Mouse (Mus musculus) lung, postnatal 0 days (tissue): ENCODE measurements around the gene Cenpl. TPM values are rescaled to one million over a fixed set of nuclear protein-coding genes. Genes with fewer than 3 reads are reported as not detected.
"Not testable (repeated sequence)": the region's sequence is repeated elsewhere in the genome, so short reads cannot be mapped to it uniquely, and the experiment has no call there.

Source experiments
- ATAC-seq: fragments of 200-750 bp; cut with Nextera tagmentation; 2 replicates; pipeline ENCODE4 v1.8.0; 2017; ENCODE audit warnings: moderate library complexity
- DNase-seq: peaks from one replicate; pipeline ENCODE4 v3.0.0-alpha.2; 2016; ENCODE audit warnings: low spot score
- H3K27ac ChIP-seq: fragments of 300-500 bp; sonication (generic); 2 replicates; pipeline ENCODE4 v1.5.1; 2014; ENCODE audit warnings: antibody characterized with exemption, mild to moderate bottlenecking, low read length, mixed read lengths
- H3K27me3 ChIP-seq: fragments of 300-500 bp; sonication (generic); replicated peaks from 2 replicates; pipeline ENCODE4 v1.6.1; 2014; ENCODE audit warnings: low read length, mixed read lengths; ENCODE audit not compliant: insufficient read depth
- H3K36me3 ChIP-seq: fragments of 300-500 bp; sonication (generic); 2 replicates; pipeline ENCODE4 v1.6.1; 2014; ENCODE audit warnings: low read length, mixed read lengths; ENCODE audit not compliant: insufficient read depth
- H3K4me1 ChIP-seq: fragments of 300-500 bp; sonication (generic); 2 replicates; pipeline ENCODE4 v1.6.1; 2014; ENCODE audit warnings: antibody characterized with exemption, low read depth, low read length, mixed read lengths; ENCODE audit not compliant: insufficient read depth
- H3K4me2 ChIP-seq: fragments of 300-500 bp; sonication (generic); replicated peaks from 2 replicates; pipeline ENCODE4 v1.6.1; 2014; ENCODE audit warnings: low read depth, mild to moderate bottlenecking, low read length, moderate library complexity, mixed read lengths
- H3K4me3 ChIP-seq: fragments of 300-500 bp; sonication (generic); 2 replicates; pipeline ENCODE4 v1.5.1; 2014; ENCODE audit warnings: low read depth, low read length
- H3K9ac ChIP-seq: fragments of 300-500 bp; sonication (generic); replicated peaks from 2 replicates; pipeline ENCODE4 v1.6.1; 2014; ENCODE audit warnings: low read depth, mild to moderate bottlenecking
- H3K9me3 ChIP-seq: fragments of 300-500 bp; sonication (generic); 2 replicates; pipeline ENCODE4 v1.6.1; 2016; ENCODE audit warnings: low read length, mixed read lengths
- CTCF ChIP-seq: IDR thresholded peaks from 2 replicates; pipeline ENCODE4 v1.5.1; 2016; ENCODE audit warnings: antibody characterized with exemption, mild to moderate bottlenecking
- EP300 ChIP-seq: IDR thresholded peaks from 2 replicates; pipeline ENCODE4 v1.6.1; 2016; ENCODE audit warnings: antibody characterized with exemption, mild to moderate bottlenecking, control low read depth
- WGBS: fragments of 180-500 bp; shearing (Covaris S2); extraction: QIAGEN DNeasy Blood & Tissue Kit; methylation state at CpG from one replicate; pipeline ENCODE4 v1.1.7; 2014; 5-methylcytosine and 5-hydroxymethylcytosine counted together
- polyA plus RNA-seq: library from polyadenylated mRNA; unstranded; fragments of >200 nt; fragmentation: Nextera tagmentation; extraction: Ambion mirVana; gene quantifications from 2 replicates; pipeline ENCODE4 v1.2.1, GENCODE M21; 2015

The Cenpl gene
- 4.5 and 5.6 TPM in 2 replicates for polyA plus RNA-seq

DNA sequence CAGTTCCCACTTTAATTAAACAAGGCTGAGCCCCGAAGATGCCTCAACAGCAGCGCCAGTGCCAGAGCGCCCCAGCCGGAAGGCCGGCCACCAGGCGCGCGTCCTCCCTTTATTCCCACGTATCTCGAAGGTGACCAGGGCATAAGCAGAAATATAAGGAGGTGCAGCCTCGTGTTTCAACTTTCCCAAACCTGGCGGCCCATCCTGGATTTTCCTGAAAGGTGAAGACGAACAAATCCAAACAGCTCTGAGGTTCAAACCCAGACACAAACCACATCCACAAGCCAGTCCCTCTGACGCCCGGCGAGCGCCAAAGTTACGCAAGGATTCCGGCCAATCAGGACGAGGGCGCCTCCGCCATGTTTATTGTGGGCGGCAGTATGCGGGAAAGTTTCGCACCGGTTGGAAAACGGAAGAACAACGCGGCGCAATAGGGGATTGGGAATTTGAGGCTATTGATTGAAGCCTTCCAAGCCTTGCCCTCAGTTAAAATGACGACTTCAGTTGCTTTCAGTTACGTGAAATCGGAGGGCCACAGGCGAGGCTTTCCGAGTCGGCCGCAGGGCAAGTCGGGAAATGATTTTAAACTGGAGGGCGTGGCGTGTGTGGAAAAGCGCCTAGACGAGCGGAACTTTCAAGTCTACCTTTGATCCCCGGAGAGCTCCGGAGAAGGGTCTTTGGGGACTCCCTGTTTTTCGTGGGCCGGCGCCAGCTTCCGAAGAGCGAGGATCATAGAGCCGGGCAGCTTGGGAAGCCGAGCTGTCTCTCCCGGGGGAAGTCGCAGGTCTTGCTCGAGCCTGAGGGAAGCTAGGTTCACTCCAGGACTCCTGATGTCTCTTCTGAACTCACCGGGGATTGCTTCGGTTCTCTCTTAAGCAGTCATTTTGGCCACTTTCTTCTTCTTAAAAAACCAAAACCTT lies at the start of gene Cenpl, which contains the start of gene Dars2:
TSS of gene Cenpl (plus strand) at position 362 of the 920 bp plus-strand sequence.
TSS of gene Dars2 (minus strand) at position 307 of the 920 bp plus-strand sequence.
- TF ChIP-seq CTCF: peak; percentile 41
- TF ChIP-seq EP300: peak; percentile 52
- Histone ChIP-seq H3K27ac (peak within 1 kb of the TSS; percentile 34), H3K4me2 (peak within 1 kb of the TSS; percentile 73), H3K4me3 (peak within 1 kb of the TSS; percentile 71), H3K36me3 (no peaks in the 10 kb centered on the region), H3K4me1 (peaks cover 17% of the 10 kb centered on the region; the same call in 1 of the 2 replicates), H3K27me3 (no peaks in the 10 kb centered on the region), H3K9ac (peak within 1 kb of the TSS; percentile 71), H3K9me3 (no peaks in the 10 kb centered on the region)
- ATAC-seq (peak; percentile 98), DNase-seq (peak; percentile 99)
- 1% methylated on average over 57 of the region's 57 CpGs for WGBS

DNA sequence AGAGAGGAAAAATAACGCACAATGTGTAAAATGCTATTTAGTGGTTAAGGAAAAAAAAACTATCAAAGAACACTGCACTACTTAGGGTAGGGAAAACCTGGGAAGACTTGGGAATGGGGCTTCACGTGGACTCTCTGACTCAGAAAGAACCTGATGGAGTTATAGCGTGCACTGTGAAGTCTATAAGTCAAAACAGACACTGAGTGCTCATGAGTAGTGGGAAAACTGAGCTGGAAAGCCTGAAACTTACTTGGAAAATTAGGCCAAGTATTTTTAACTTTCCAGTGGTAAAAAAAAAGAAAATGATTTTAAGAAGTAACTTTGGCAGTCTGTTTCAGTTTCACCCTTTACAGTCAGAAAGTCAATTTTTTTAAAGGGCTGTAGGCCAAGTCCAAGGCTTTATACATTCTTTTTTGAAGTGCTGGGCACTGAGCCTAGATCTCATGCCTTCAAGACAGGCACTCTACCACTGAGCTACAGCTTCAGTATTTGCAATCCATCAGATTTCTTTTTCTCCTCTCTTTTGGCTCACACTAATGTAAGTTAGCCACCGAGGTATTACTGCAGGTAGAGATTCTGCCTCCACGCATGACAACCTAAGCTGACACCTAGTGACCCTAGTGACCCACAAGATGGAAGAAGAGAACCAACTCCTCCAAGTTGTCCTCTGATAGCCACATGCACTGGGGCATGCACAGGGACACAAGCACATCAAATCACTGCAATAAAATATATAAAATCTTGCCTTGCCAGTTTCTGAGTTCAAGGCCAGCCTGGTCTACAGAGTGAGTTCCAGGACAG lies 44.9 kb upstream of the Cenpl start:
- H3K27ac ChIP-seq: peak overlapping the region; percentile 2; the same call in 1 of the 2 replicates
- no peaks in the 10 kb centered on the region for H3K27me3 ChIP-seq
- H3K4me3 ChIP-seq: no peak overlapping the region
- no peaks in the 10 kb centered on the region for H3K36me3 ChIP-seq
- TF ChIP-seq EP300: no peak
- no peak for TF ChIP-seq CTCF
- no peak overlapping the region for H3K9ac ChIP-seq
- ATAC-seq (peak; percentile 68), DNase-seq (peak; percentile 73)
- H3K9me3 ChIP-seq: no peaks in the 10 kb centered on the region
- H3K4me2 ChIP-seq: no peak overlapping the region
- no peaks in the 10 kb centered on the region for H3K4me1 ChIP-seq
- WGBS: 59% methylated on average over 5 of the region's 5 CpGs

DNA sequence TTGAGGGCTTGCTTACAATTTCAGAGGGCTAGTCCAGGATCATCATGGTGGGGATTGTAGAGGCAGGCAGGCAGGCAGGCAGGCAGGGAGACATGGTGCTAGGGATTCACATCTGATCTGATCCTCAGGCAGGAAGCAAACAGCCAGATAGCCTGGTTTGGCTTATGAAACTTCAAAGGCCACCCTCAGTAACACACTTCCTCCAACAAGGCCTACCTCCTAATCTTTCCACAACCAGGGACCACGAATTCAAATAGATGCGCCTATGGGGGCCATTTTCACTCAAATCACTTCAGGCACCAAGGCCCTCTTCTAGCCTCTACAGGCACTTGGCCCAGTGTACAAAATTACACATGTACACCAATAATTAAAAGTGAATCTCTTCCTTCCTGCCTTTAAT lies 43.3 kb upstream of the Cenpl start:
- no peaks in the 10 kb centered on the region for H3K4me1 ChIP-seq
- TF ChIP-seq CTCF: no peak
- no peak for TF ChIP-seq EP300

DNA sequence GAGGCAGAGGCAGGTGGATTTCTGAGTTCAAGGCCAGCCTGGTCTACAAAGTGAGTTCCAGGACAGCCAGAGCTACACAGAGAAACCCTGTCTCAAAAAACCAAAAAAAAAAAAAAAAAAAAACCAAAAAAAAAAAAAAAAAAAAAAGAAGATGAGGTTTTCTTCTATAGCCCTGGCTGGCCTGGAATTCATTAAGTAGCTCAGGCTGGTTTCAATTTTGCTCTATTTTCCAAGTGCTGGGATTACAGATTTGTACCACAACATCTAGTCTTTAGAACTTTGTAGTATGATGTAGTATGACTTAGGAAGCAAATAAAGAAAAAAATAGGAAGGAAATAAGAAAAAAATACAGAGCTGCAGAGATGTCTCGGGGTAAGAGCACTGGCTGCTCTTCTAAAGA lies 42.1 kb upstream of the Cenpl start:
- not testable (repeated sequence) for H3K36me3 ChIP-seq, H3K9me3 ChIP-seq, H3K4me3 ChIP-seq, ATAC-seq, H3K9ac ChIP-seq, H3K27ac ChIP-seq, H3K4me2 ChIP-seq, DNase-seq, H3K27me3 ChIP-seq, H3K4me1 ChIP-seq
- WGBS: 89% methylated on average over 1 of the region's 1 CpGs

More for the DNA sequence above, 43.3 kb upstream of the Cenpl start:
- Histone ChIP-seq H3K27ac (no peak overlapping the region), H3K36me3 (no peaks in the 10 kb centered on the region), H3K9ac (no peak overlapping the region), H3K4me2 (no peak overlapping the region), H3K4me3 (no peak overlapping the region), H3K9me3 (no peaks in the 10 kb centered on the region), H3K27me3 (no peaks in the 10 kb centered on the region)
- 59% methylated on average over 2 of the region's 2 CpGs for WGBS
- DNase-seq (no peak), ATAC-seq (no peak)

DNA sequence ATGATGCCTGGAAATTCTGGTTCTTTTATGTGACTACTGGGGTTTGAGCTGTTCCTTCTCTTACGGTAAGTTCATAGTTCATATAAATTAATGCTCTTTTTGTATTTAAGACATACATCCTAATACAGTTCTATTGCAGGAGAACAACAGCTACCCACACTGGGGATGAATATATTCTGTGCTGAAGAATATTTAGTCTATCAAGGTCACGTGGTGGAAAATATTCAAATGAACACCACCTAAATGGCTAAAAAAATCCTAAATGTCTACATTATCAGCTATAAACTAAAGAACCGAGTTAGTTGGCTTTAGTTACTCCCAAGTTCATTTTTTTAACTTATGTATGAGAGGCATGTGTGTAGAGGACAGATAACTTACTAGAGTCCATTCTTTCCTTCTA lies 40.5 kb upstream of the Cenpl start:
- Histone ChIP-seq H3K4me1 (peaks cover 3% of the 10 kb centered on the region; the same call in 1 of the 2 replicates), H3K27ac (no peak overlapping the region), H3K9ac (no peak overlapping the region), H3K36me3 (no peaks in the 10 kb centered on the region), H3K4me2 (no peak overlapping the region), H3K4me3 (no peak overlapping the region), H3K9me3 (no peaks in the 10 kb centered on the region), H3K27me3 (no peaks in the 10 kb centered on the region)
- DNase-seq: no peak
- WGBS: 90% methylated on average over 3 of the region's 3 CpGs
- no peak for TF ChIP-seq EP300
- no peak for TF ChIP-seq CTCF
- no peak for ATAC-seq

DNA sequence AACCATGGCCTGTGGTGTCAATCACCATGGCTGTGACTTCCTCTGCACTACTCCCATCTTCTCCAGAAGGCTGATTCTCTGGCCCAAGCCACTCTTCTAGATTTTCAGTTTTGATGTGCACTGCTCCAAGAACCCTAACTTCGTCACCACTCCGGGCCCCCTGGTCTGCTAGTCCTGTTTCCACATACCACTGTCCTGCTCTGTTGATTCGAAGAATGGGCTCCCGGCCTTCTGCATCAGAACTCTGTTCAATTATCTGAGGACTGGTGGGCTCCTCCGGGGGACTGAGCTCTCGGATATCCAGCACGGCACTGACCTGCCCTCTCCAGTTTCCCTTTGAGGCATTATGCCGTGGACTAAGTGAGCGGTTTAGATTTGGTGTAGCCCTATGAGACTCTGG lies 38.6 kb upstream of the Cenpl start:
- no peaks in the 10 kb centered on the region for H3K27me3 ChIP-seq
- WGBS: 91% methylated on average over 9 of the region's 9 CpGs
- H3K4me2 ChIP-seq: no peak overlapping the region
- DNase-seq (no peak), ATAC-seq (no peak)
- H3K27ac ChIP-seq: no peak overlapping the region
- H3K9me3 ChIP-seq: no peaks in the 10 kb centered on the region
- no peak for TF ChIP-seq CTCF
- no peak for TF ChIP-seq EP300
- no peak overlapping the region for H3K4me3 ChIP-seq
- 0 out of 2 replicates have a peak, but pooled peaks cover under 1% of the 10 kb centered on the region for H3K36me3 ChIP-seq
- peaks cover 12% of the 10 kb centered on the region; the same call in 1 of the 2 replicates for H3K4me1 ChIP-seq
- no peak overlapping the region for H3K9ac ChIP-seq
